Mouse (Mus musculus): Measurements from ENCODE around the gene Nsun2.

Nsun2 gene

GRCm38 (mm10) chr13:69524158-69524530, 9.4 kb upstream of the Nsun2 start:
- DNase-seq (ENCODE audit: low read depth, low spot score) = no peak

GRCm38 (mm10) chr13:69525867-69526266, 7.7 kb upstream of the Nsun2 start:
- DNase-seq (ENCODE audit: low read depth, low spot score) = no peak

- DNase-seq (ENCODE audit: low read depth, low spot score) = no peak
Measured at GRCm38 (mm10) chr13:69528531-69528930, 5.0 kb upstream of the Nsun2 start.

GRCm38 (mm10) chr13:69530156-69530555, 3.4 kb upstream of the Nsun2 start:
- DNase-seq (ENCODE audit: low read depth, low spot score) = no peak

- no peak for DNase-seq (ENCODE audit: low read depth, low spot score)
Measured at GRCm38 (mm10) chr13:69530951-69531350, 2.6 kb upstream of the Nsun2 start.

GRCm38 (mm10) chr13:69531431-69531830, 2.1 kb upstream of the Nsun2 start:
- DNase-seq (ENCODE audit: low read depth, low spot score) = no peak

- DNase-seq (ENCODE audit: low read depth, low spot score) = no peak
Measured at GRCm38 (mm10) chr13:69532101-69532892, 1.2 kb upstream of the Nsun2 start.

GRCm38 (mm10) chr13:69532893-69533404, 597 bp upstream of the Nsun2 start:
- DNase-seq (ENCODE audit: low read depth, low spot score) = no peak

GRCm38 (mm10) chr13:69534334-69534653, 748 bp downstream of the Nsun2 start, which contains the start of gene Tent4a:
Gene Tent4a (minus strand): TSS chr13:69534617.
- no peak for DNase-seq (ENCODE audit: low read depth, low spot score)

GRCm38 (mm10) chr13:69534654-69535551, 1.4 kb downstream of the Nsun2 start:
- peak; percentile 98 for DNase-seq (ENCODE audit: low read depth, low spot score)

- no peak for DNase-seq (ENCODE audit: low read depth, low spot score)
Measured at GRCm38 (mm10) chr13:69536021-69536420, 2.5 kb downstream of the Nsun2 start.

- DNase-seq (ENCODE audit: low read depth, low spot score) = no peak
Measured at GRCm38 (mm10) chr13:69537366-69537765, 3.8 kb downstream of the Nsun2 start.

- no peak for DNase-seq (ENCODE audit: low read depth, low spot score)
Measured at GRCm38 (mm10) chr13:69538327-69538726, 4.8 kb downstream of the Nsun2 start.

- no peak for DNase-seq (ENCODE audit: low read depth, low spot score)
Measured at GRCm38 (mm10) chr13:69541209-69541608, 7.7 kb downstream of the Nsun2 start.

GRCm38 (mm10) chr13:69541776-69542175, 8.2 kb downstream of the Nsun2 start:
- DNase-seq (ENCODE audit: low read depth, low spot score) = no peak

- no peak for DNase-seq (ENCODE audit: low read depth, low spot score)
Measured at GRCm38 (mm10) chr13:69542571-69543352, 9.2 kb downstream of the Nsun2 start.

- DNase-seq (ENCODE audit: low read depth, low spot score) = no peak
Measured at GRCm38 (mm10) chr13:69543595-69543994, 10.0 kb downstream of the Nsun2 start.

- DNase-seq (ENCODE audit: low read depth, low spot score) = peak; percentile 82
Measured at GRCm38 (mm10) chr13:69545019-69545418, 11.5 kb downstream of the Nsun2 start.

GRCm38 (mm10) chr13:69547488-69548180, 14.1 kb downstream of the Nsun2 start:
- no peak for DNase-seq (ENCODE audit: low read depth, low spot score)

- no peak for DNase-seq (ENCODE audit: low read depth, low spot score)
Measured at GRCm38 (mm10) chr13:69549980-69550379, 16.4 kb downstream of the Nsun2 start.

- no peak for DNase-seq (ENCODE audit: low read depth, low spot score)
Measured at GRCm38 (mm10) chr13:69550831-69551230, 17.3 kb downstream of the Nsun2 start.
